15 mouse cellular contexts compared by ENCODE assay signal in genomic region chr14:96143137-96143536, GRCm38 (mm10).
"Had no signal": no experiment of that assay in that cellular context is flagged by ENCODE, and none has a peak within 500 bp of the region (broad histone marks: within the 10 kb centered on the region; RNA-seq: fewer than 3 reads in every experiment).

No protein-coding gene starts in this region.

- H3K36me3 ChIP-seq: liver, embryonic 15.5 days; midbrain, embryonic 13.5 days had no signal

- H3K27ac ChIP-seq: kidney, postnatal 0 days; liver, embryonic 15.5 days; midbrain, embryonic 13.5 days; stomach, postnatal 0 days had no signal

- H3K4me3 ChIP-seq: liver, embryonic 15.5 days; midbrain, embryonic 13.5 days had no signal

- H3K4me1 ChIP-seq: liver, embryonic 15.5 days; midbrain, embryonic 13.5 days had no signal

- H3K27me3 ChIP-seq: liver, embryonic 15.5 days; midbrain, embryonic 13.5 days had no signal

- DNase-seq: kidney, adult 11 months; kidney, adult 9 months; kidney, postnatal 36 days; layer of hippocampus, adult 9-11 months; layer of hippocampus, postnatal 36 days; left cerebral cortex, postnatal 4 days; lung, adult 2 months; lung, postnatal 36 days; right cerebral cortex, postnatal 14 days; thymus, adult 18-20 months; thymus, postnatal 25 days had no signal
